In genomic region chr3:29229712-29230111, GRCm38 (mm10) we compare ENCODE assay signal across 24 mouse cellular contexts.
DNase-seq lines count a peak whose midpoint lies in the region; ATAC-seq and TF ChIP-seq lines count a peak whose summit lies in the region.
"Had no signal": no experiment of that assay in that cellular context is flagged by ENCODE, and none has a peak within 500 bp of the region (broad histone marks: within the 10 kb centered on the region; RNA-seq: fewer than 3 reads in every experiment).

No protein-coding gene starts in this region.

- H3K9me3 ChIP-seq in hindbrain, postnatal 0 days (ENCODE audit: low read length), result no peaks in the 10 kb centered on the region
- H3K9me3 ChIP-seq in hindbrain, embryonic 10.5 days, result no peaks in the 10 kb centered on the region
- no peaks in the 10 kb centered on the region for H3K9me3 ChIP-seq in kidney, embryonic 16.5 days (ENCODE audit: low read length)
- no peaks in the 10 kb centered on the region for H3K9me3 ChIP-seq in lung, postnatal 0 days (ENCODE audit: low read length)
- H3K9me3 ChIP-seq: embryonic facial prominence, embryonic 12.5 days; heart, embryonic 15.5 days; limb, embryonic 12.5 days; liver, embryonic 12.5 days; midbrain, embryonic 12.5 days; stomach, embryonic 15.5 days had no signal

- no peaks in the 10 kb centered on the region for H3K4me1 ChIP-seq in hindbrain, postnatal 0 days (ENCODE audit: insufficient read depth, low read length)
- H3K4me1 ChIP-seq in hindbrain, embryonic 10.5 days (replicated peaks), result no peaks in the 10 kb centered on the region
- H3K4me1 ChIP-seq in kidney, embryonic 16.5 days (ENCODE audit: insufficient read depth, low read length), result no peaks in the 10 kb centered on the region
- no peaks in the 10 kb centered on the region for H3K4me1 ChIP-seq in lung, postnatal 0 days (ENCODE audit: insufficient read depth, low read depth, low read length)
- H3K4me1 ChIP-seq: embryonic facial prominence, embryonic 12.5 days; heart, embryonic 15.5 days; limb, embryonic 12.5 days; liver, embryonic 12.5 days; midbrain, embryonic 12.5 days; stomach, embryonic 15.5 days had no signal

- no peak for ATAC-seq in hindbrain, postnatal 0 days
- no peak for ATAC-seq in kidney, embryonic 16.5 days (ENCODE audit: low FRiP score, low TSS enrichment)
- no peak for ATAC-seq in lung, postnatal 0 days
- ATAC-seq: activated CD4-positive, CD25-positive, alpha-beta regulatory T cell, adult 4 months; liver, embryonic 12.5 days had no signal

- 62% methylated on average over 2 of the region's 2 CpGs for WGBS in hindbrain, postnatal 0 days
- 53% methylated on average over 2 of the region's 2 CpGs for WGBS in hindbrain, embryonic 10.5 days
- 68% methylated on average over 2 of the region's 2 CpGs for WGBS in kidney, embryonic 16.5 days
- WGBS in lung, postnatal 0 days, result 58% methylated on average over 2 of the region's 2 CpGs

- H3K4me2 ChIP-seq in hindbrain, postnatal 0 days (ENCODE audit: low read depth, low read length), result no peak overlapping the region
- H3K4me2 ChIP-seq in kidney, embryonic 16.5 days (replicated peaks; ENCODE audit: low read depth, low read length), result no peak overlapping the region
- H3K4me2 ChIP-seq in lung, postnatal 0 days (replicated peaks; ENCODE audit: low read depth, low read length), result no peak overlapping the region
- H3K4me2 ChIP-seq: embryonic facial prominence, embryonic 12.5 days; heart, embryonic 15.5 days; limb, embryonic 12.5 days; liver, embryonic 12.5 days; midbrain, embryonic 12.5 days; stomach, embryonic 15.5 days had no signal

- intact Hi-C loops in heart, postnatal 36 days (cut with DNase I), result no loop called here

- H3K4me3 ChIP-seq in hindbrain, postnatal 0 days (ENCODE audit: low read length), result no peak overlapping the region
- no peak overlapping the region for H3K4me3 ChIP-seq in hindbrain, embryonic 10.5 days
- H3K4me3 ChIP-seq in kidney, embryonic 16.5 days (ENCODE audit: low read length), result no peak overlapping the region
- H3K4me3 ChIP-seq in lung, postnatal 0 days (ENCODE audit: low read depth, low read length), result no peak overlapping the region
- H3K4me3 ChIP-seq: embryonic facial prominence, embryonic 12.5 days; gastrocnemius, adult 2 months; heart, embryonic 15.5 days; limb, embryonic 12.5 days; liver, embryonic 12.5 days; midbrain, embryonic 12.5 days; stomach, embryonic 15.5 days had no signal

- no peaks in the 10 kb centered on the region for H3K36me3 ChIP-seq in hindbrain, postnatal 0 days (ENCODE audit: insufficient read depth, low read length)
- no peaks in the 10 kb centered on the region for H3K36me3 ChIP-seq in hindbrain, embryonic 10.5 days
- H3K36me3 ChIP-seq in kidney, embryonic 16.5 days (ENCODE audit: insufficient read depth, low read length), result no peaks in the 10 kb centered on the region
- no peaks in the 10 kb centered on the region for H3K36me3 ChIP-seq in lung, postnatal 0 days (ENCODE audit: insufficient read depth, low read length)
- H3K36me3 ChIP-seq: embryonic facial prominence, embryonic 12.5 days; heart, embryonic 15.5 days; limb, embryonic 12.5 days; liver, embryonic 12.5 days; midbrain, embryonic 12.5 days; stomach, embryonic 15.5 days had no signal

- TF ChIP-seq EP300 in lung, postnatal 0 days (IDR thresholded peaks at IDR 0.05), result no peak

- no peak overlapping the region for H3K9ac ChIP-seq in hindbrain, postnatal 0 days (replicated peaks; ENCODE audit: low read length)
- H3K9ac ChIP-seq in kidney, embryonic 16.5 days (replicated peaks; ENCODE audit: low read length), result no peak overlapping the region
- H3K9ac ChIP-seq in lung, postnatal 0 days (replicated peaks; ENCODE audit: low read depth), result no peak overlapping the region
- H3K9ac ChIP-seq: embryonic facial prominence, embryonic 12.5 days; heart, embryonic 15.5 days; limb, embryonic 12.5 days; liver, embryonic 12.5 days; midbrain, embryonic 12.5 days; stomach, embryonic 15.5 days had no signal

- TF ChIP-seq CTCF in hindbrain, postnatal 0 days (IDR thresholded peaks at IDR 0.05; ENCODE audit: low read depth), result peak; percentile 22; the same call in 1 of the 2 replicates
- peak; percentile 56 for TF ChIP-seq CTCF in lung, postnatal 0 days (IDR thresholded peaks at IDR 0.05)

- H3K27me3 ChIP-seq in hindbrain, postnatal 0 days (ENCODE audit: insufficient read depth, low read length), result no peaks in the 10 kb centered on the region
- H3K27me3 ChIP-seq in hindbrain, embryonic 10.5 days (ENCODE audit: insufficient read depth, poor library complexity, severe bottlenecking), result no peaks in the 10 kb centered on the region
- no peaks in the 10 kb centered on the region for H3K27me3 ChIP-seq in kidney, embryonic 16.5 days (ENCODE audit: insufficient read depth, low read length)
- H3K27me3 ChIP-seq in lung, postnatal 0 days (replicated peaks; ENCODE audit: insufficient read depth, low read length), result no peaks in the 10 kb centered on the region
- H3K27me3 ChIP-seq: CH12.LX; embryonic facial prominence, embryonic 12.5 days; heart, embryonic 15.5 days; limb, embryonic 12.5 days; liver, embryonic 12.5 days; midbrain, embryonic 12.5 days; stomach, embryonic 15.5 days had no signal

- H3K27ac ChIP-seq in hindbrain, postnatal 0 days, result no peak overlapping the region
- H3K27ac ChIP-seq in hindbrain, embryonic 10.5 days, result no peak overlapping the region
- no peak overlapping the region for H3K27ac ChIP-seq in kidney, embryonic 16.5 days (ENCODE audit: low read length)
- no peak overlapping the region for H3K27ac ChIP-seq in lung, postnatal 0 days (ENCODE audit: low read length)
- H3K27ac ChIP-seq: embryonic facial prominence, embryonic 12.5 days; gastrocnemius, adult 2 months; heart, embryonic 15.5 days; limb, embryonic 12.5 days; liver, embryonic 12.5 days; midbrain, embryonic 12.5 days; stomach, embryonic 15.5 days had no signal

- DNase-seq in hindbrain, postnatal 0 days (ENCODE audit: low spot score), result no peak
- DNase-seq in hindbrain, embryonic 10.5 days (ENCODE audit: low spot score), result no peak
- DNase-seq in kidney, postnatal 4 days, result peak; percentile 2 to 6
- DNase-seq in lung, postnatal 0 days (ENCODE audit: low spot score), result peak; percentile 17
- no peak for DNase-seq in lung, postnatal 25 days (ENCODE audit: low spot score)
- DNase-seq in heart, postnatal 36 days, result no peak
- DNase-seq: adrenal gland, adult 8-10 months; B cell, adult 2 months; cerebellum, adult 11-12 months; cerebellum, postnatal 10 days; gastrocnemius, adult 2 months; layer of hippocampus, adult 9-11 months; lung, adult 2 months; thymus, adult 18-20 months; thymus, postnatal 36 days had no signal

Comparison
In these comparisons a context has a peak if more than half of its experiments do, and no peak if none do; other contexts are left out.
1. DNase-seq: peak in kidney, postnatal 4 days (2 of 2) and lung, postnatal 0 days (single experiment); none in hindbrain, postnatal 0 days (single experiment), hindbrain, embryonic 10.5 days (single experiment), lung, postnatal 25 days (single experiment) and heart, postnatal 36 days (0 of 2).